Mouse (Mus musculus) megakaryocyte, embryonic 14.5 days (primary cell): ENCODE measurements around the gene Tln2.

ENCODE experiments used
- FLI1 ChIP-seq: IDR thresholded peaks from 2 replicates; pipeline ENCODE4 v1.6.1; 2012; ENCODE audit warnings: low read length, inconsistent platforms, mixed read lengths
- GATA1 ChIP-seq: IDR thresholded peaks from 3 replicates; pipeline ENCODE4 v1.6.1; 2012; ENCODE audit warnings: mixed read lengths, low read length, inconsistent platforms, borderline replicate concordance

GRCm38 (mm10) chr9:67331281-67331680 lies 228.2 kb downstream of the Tln2 start:
- TF ChIP-seq GATA1 (no peak), FLI1 (no peak)
